11 mouse cellular contexts compared by ENCODE assay signal in genomic region chr11:75458628-75459041, GRCm38 (mm10). TPM values are rescaled to one million over a fixed set of nuclear protein-coding genes. Genes with fewer than 3 reads are reported as not detected.
DNase-seq lines count a peak whose midpoint lies in the region; ATAC-seq and TF ChIP-seq lines count a peak whose summit lies in the region.
"Had no signal": no experiment of that assay in that cellular context is flagged by ENCODE, and none has a peak within 500 bp of the region (broad histone marks: within the 10 kb centered on the region; RNA-seq: fewer than 3 reads in every experiment).

No protein-coding gene starts in this region.

- peaks cover 30% of the 10 kb centered on the region for H3K4me1 ChIP-seq in heart, embryonic 11.5 days (ENCODE audit: control insufficient read depth, insufficient read depth, low read length)
- H3K4me1 ChIP-seq in cortical plate, adult 2 months (ENCODE audit: control insufficient read depth, insufficient read depth, low read length) = peaks cover 8% of the 10 kb centered on the region
- peaks cover 82% of the 10 kb centered on the region for H3K4me1 ChIP-seq in liver, embryonic 13.5 days (replicated peaks)
- 0 out of 2 replicates have a peak, but pooled peaks cover 4% of the 10 kb centered on the region for H3K4me1 ChIP-seq in intestine, postnatal 0 days (replicated peaks; ENCODE audit: control insufficient read depth, insufficient read depth, low read length)

- no peak overlapping the region for H3K4me3 ChIP-seq in heart, embryonic 11.5 days (ENCODE audit: low read depth, low read length)
- no peak overlapping the region for H3K4me3 ChIP-seq in C2C12 (ENCODE audit: insufficient read depth, poor library complexity, severe bottlenecking)
- no peak overlapping the region for H3K4me3 ChIP-seq in cortical plate, adult 2 months (ENCODE audit: insufficient read depth, low read length)
- no peak overlapping the region for H3K4me3 ChIP-seq in liver, embryonic 13.5 days (replicated peaks)
- H3K4me3 ChIP-seq in intestine, postnatal 0 days (ENCODE audit: low read depth, low read length) = no peak overlapping the region

- 72% methylated on average over 8 of the region's 8 CpGs for WGBS in heart, embryonic 11.5 days (ENCODE audit: insufficient replicate concordance)
- WGBS in liver, embryonic 13.5 days (ENCODE audit: insufficient replicate concordance) = 18% methylated on average over 8 of the region's 8 CpGs
- WGBS in intestine, postnatal 0 days = 80% methylated on average over 8 of the region's 8 CpGs

- H3K27ac ChIP-seq in heart, embryonic 11.5 days (ENCODE audit: low read depth, low read length) = no peak overlapping the region
- H3K27ac ChIP-seq in cortical plate, adult 2 months (ENCODE audit: insufficient read depth, low read length) = peak overlapping the region; percentile 13; the same call in 1 of the 2 replicates
- peak overlapping the region; percentile 99 for H3K27ac ChIP-seq in liver, embryonic 13.5 days
- H3K27ac ChIP-seq in intestine, postnatal 0 days (ENCODE audit: low read depth, low read length) = no peak overlapping the region

- no peak overlapping the region for H3K9ac ChIP-seq in heart, embryonic 11.5 days (ENCODE audit: low read depth, low read length)
- H3K9ac ChIP-seq in liver, embryonic 13.5 days = peak overlapping the region; percentile 69
- no peak overlapping the region for H3K9ac ChIP-seq in intestine, postnatal 0 days (ENCODE audit: low read depth, low read length)

- DNase-seq in heart, adult 8-10 months (ENCODE audit: low spot score) = peak; percentile 76
- no peak for DNase-seq in liver, embryonic 13.5 days
- no peak for DNase-seq in MN1 (ENCODE audit: low spot score)
- no peak for DNase-seq in lung, postnatal 4 days

- no peaks in the 10 kb centered on the region for H3K9me3 ChIP-seq in heart, embryonic 11.5 days (replicated peaks; ENCODE audit: control insufficient read depth, low read length)
- no peaks in the 10 kb centered on the region for H3K9me3 ChIP-seq in liver, embryonic 13.5 days (replicated peaks)
- no peaks in the 10 kb centered on the region for H3K9me3 ChIP-seq in intestine, postnatal 0 days (ENCODE audit: control insufficient read depth)

- peaks cover 15% of the 10 kb centered on the region for H3K79me3 ChIP-seq in C2C12 (ENCODE audit: low read depth)

- H3K79me2 ChIP-seq in C2C12 (ENCODE audit: control insufficient read depth, insufficient read depth) = peaks cover 27% of the 10 kb centered on the region

- H3ac ChIP-seq in C2C12 (ENCODE audit: control insufficient read depth, insufficient read length, low read depth) = peak overlapping the region; percentile 16

- ATAC-seq in heart, embryonic 11.5 days (replicated peaks; ENCODE audit: insufficient number of reproducible peaks, low FRiP score, low TSS enrichment) = no peak
- no peak for ATAC-seq in liver, embryonic 13.5 days (ENCODE audit: low read depth)
- no peak for ATAC-seq in intestine, postnatal 0 days

- H3K27me3 ChIP-seq in heart, embryonic 11.5 days (ENCODE audit: control insufficient read depth, insufficient read depth, low read length) = no peaks in the 10 kb centered on the region
- no peaks in the 10 kb centered on the region for H3K27me3 ChIP-seq in C2C12 (ENCODE audit: control insufficient read depth, insufficient read depth, insufficient read length)
- H3K27me3 ChIP-seq in liver, embryonic 13.5 days = no peaks in the 10 kb centered on the region
- H3K27me3 ChIP-seq in intestine, postnatal 0 days (replicated peaks; ENCODE audit: control insufficient read depth, insufficient read depth, low read length) = no peaks in the 10 kb centered on the region

- TF ChIP-seq POLR2A in cortical plate, adult 2 months (IDR thresholded peaks at IDR 0.05; ENCODE audit: extremely low read depth, insufficient read depth, low read length) = no peak

- H3K36me3 ChIP-seq in heart, embryonic 11.5 days (ENCODE audit: control insufficient read depth, insufficient read depth, low read length) = no peaks in the 10 kb centered on the region
- peaks cover 5% of the 10 kb centered on the region for H3K36me3 ChIP-seq in C2C12 (ENCODE audit: control insufficient read depth, insufficient read depth)
- H3K36me3 ChIP-seq in liver, embryonic 13.5 days = peaks cover 3% of the 10 kb centered on the region
- no peaks in the 10 kb centered on the region for H3K36me3 ChIP-seq in intestine, postnatal 0 days (ENCODE audit: control insufficient read depth, insufficient read depth)

- no peak for TF ChIP-seq CTCF in C2C12 (IDR thresholded peaks at IDR 0.05; ENCODE audit: control insufficient read depth, insufficient read depth, insufficient read length)
- no peak for TF ChIP-seq CTCF in cortical plate, adult 2 months (IDR thresholded peaks at IDR 0.05; ENCODE audit: extremely low read depth, insufficient read depth, low read length)
- no peak for TF ChIP-seq CTCF in intestine, postnatal 0 days (IDR thresholded peaks at IDR 0.05; ENCODE audit: low read depth)

- H3K4me2 ChIP-seq in heart, embryonic 11.5 days = no peak overlapping the region
- H3K4me2 ChIP-seq in liver, embryonic 13.5 days = peak overlapping the region; percentile 25
- H3K4me2 ChIP-seq in intestine, postnatal 0 days (replicated peaks; ENCODE audit: low read depth) = no peak overlapping the region

TF ChIP-seq in C2C12, 6 proteins besides CTCF, POLR2A, EP300 and RAD21:
- TF ChIP-seq FOSL1 (IDR thresholded peaks at IDR 0.05; ENCODE audit: insufficient read depth, low read length, poor library complexity, severe bottlenecking) (peak; percentile 47), MYOG (IDR thresholded peaks at IDR 0.05; ENCODE audit: control insufficient read depth, extremely low read depth, insufficient read length) (no peak), MYOD1 (IDR thresholded peaks at IDR 0.05; ENCODE audit: control insufficient read depth, insufficient read length, low read depth) (peak; percentile 90), MAX (IDR thresholded peaks at IDR 0.05) (peak; percentile 88)

RNA-seq across cellular contexts. Expression of gene Tlcd2, which starts 2.9 kb away (rescaled TPM):
- 1 to 10 TPM; 2.8 to 5.1 (median 4.0) TPM for total RNA-seq in heart, adult 8-10 months (2022)
- 14.4 and 16.1 TPM in 2 replicates for polyA plus RNA-seq in heart, embryonic 11.5 days (2014; fragmentation: Nextera tagmentation; extraction: Ambion mirVana)
- polyA plus RNA-seq in C2C12 (2012; fragmentation: generic; extraction: Trizol) = 1.5 TPM
- polyA plus RNA-seq in cortical plate, adult 2 months (2012; rRNA removed) = 0.89 and 1.3 TPM in 2 replicates
- polyA plus RNA-seq in liver, embryonic 13.5 days (2015; fragmentation: Nextera tagmentation; extraction: Ambion mirVana) = 18.7 and 18.8 TPM in 2 replicates
- 52.7 and 53.9 TPM in 2 replicates for polyA plus RNA-seq in intestine, postnatal 0 days (2015; fragmentation: Nextera tagmentation; extraction: Ambion mirVana)

RNA-seq across cellular contexts. Expression of gene Wdr81, which starts 4.1 kb away (rescaled TPM):
- 10 to 100 TPM in 1 of 4 experiments, 1 to 10 TPM in 3; 7.9 to 10.1 (median 8.8) TPM for total RNA-seq in heart, adult 8-10 months (2022)
- 3.6 and 4.0 TPM in 2 replicates for polyA plus RNA-seq in heart, embryonic 11.5 days (2014; fragmentation: Nextera tagmentation; extraction: Ambion mirVana)
- polyA plus RNA-seq in C2C12 (2012; fragmentation: generic; extraction: Trizol) = 21.6 TPM
- 12.8 and 14.1 TPM in 2 replicates for polyA plus RNA-seq in cortical plate, adult 2 months (2012; rRNA removed)
- polyA plus RNA-seq in liver, embryonic 13.5 days (2015; fragmentation: Nextera tagmentation; extraction: Ambion mirVana) = 18.5 and 21.3 TPM in 2 replicates
- 8.8 and 9.9 TPM in 2 replicates for polyA plus RNA-seq in intestine, postnatal 0 days (2015; fragmentation: Nextera tagmentation; extraction: Ambion mirVana)

RNA-seq across cellular contexts. Expression of gene Serpinf2, which starts 19.2 kb away (rescaled TPM):
- not detected for total RNA-seq in heart, adult 8-10 months (2022)
- 2.4 and 5.4 TPM in 2 replicates for polyA plus RNA-seq in heart, embryonic 11.5 days (2014; fragmentation: Nextera tagmentation; extraction: Ambion mirVana)
- polyA plus RNA-seq in C2C12 (2012; fragmentation: generic; extraction: Trizol) = 0.07 TPM
- polyA plus RNA-seq in cortical plate, adult 2 months (2012; rRNA removed) = 0.15 and 0.26 TPM in 2 replicates
- polyA plus RNA-seq in liver, embryonic 13.5 days (2015; fragmentation: Nextera tagmentation; extraction: Ambion mirVana) = 372 and 430 TPM in 2 replicates
- polyA plus RNA-seq in intestine, postnatal 0 days (2015; fragmentation: Nextera tagmentation; extraction: Ambion mirVana) = 2.7 and 4.0 TPM in 2 replicates
- total RNA-seq: heart, postnatal 14 days; left cerebral cortex, postnatal 25 days had no signal

RNA-seq across cellular contexts. Expression of gene Prpf8, which starts 28.0 kb away (rescaled TPM):
- 10 to 100 TPM; 92.4 to 99.5 (median 94.6) TPM for total RNA-seq in heart, adult 8-10 months (2022)
- 56.1 and 62.1 TPM in 2 replicates for polyA plus RNA-seq in heart, embryonic 11.5 days (2014; fragmentation: Nextera tagmentation; extraction: Ambion mirVana)
- polyA plus RNA-seq in C2C12 (2012; fragmentation: generic; extraction: Trizol) = 104 TPM
- polyA plus RNA-seq in cortical plate, adult 2 months (2012; rRNA removed) = 88.8 and 89.2 TPM in 2 replicates
- polyA plus RNA-seq in liver, embryonic 13.5 days (2015; fragmentation: Nextera tagmentation; extraction: Ambion mirVana) = 28.2 and 31.5 TPM in 2 replicates
- polyA plus RNA-seq in intestine, postnatal 0 days (2015; fragmentation: Nextera tagmentation; extraction: Ambion mirVana) = 15.4 and 15.5 TPM in 2 replicates

RNA-seq across cellular contexts. Expression of gene Serpinf1, which starts 36.1 kb away (rescaled TPM):
- 10 to 100 TPM; 13.2 to 18.3 (median 16.8) TPM for total RNA-seq in heart, adult 8-10 months (2022)
- 50.9 and 55.1 TPM in 2 replicates for polyA plus RNA-seq in heart, embryonic 11.5 days (2014; fragmentation: Nextera tagmentation; extraction: Ambion mirVana)
- polyA plus RNA-seq in C2C12 (2012; fragmentation: generic; extraction: Trizol) = 1,152 TPM
- polyA plus RNA-seq in cortical plate, adult 2 months (2012; rRNA removed) = 13.7 and 15.9 TPM in 2 replicates
- polyA plus RNA-seq in liver, embryonic 13.5 days (2015; fragmentation: Nextera tagmentation; extraction: Ambion mirVana) = 179 and 181 TPM in 2 replicates
- 20.7 and 21.4 TPM in 2 replicates for polyA plus RNA-seq in intestine, postnatal 0 days (2015; fragmentation: Nextera tagmentation; extraction: Ambion mirVana)
- total RNA-seq: monocyte, adult 5-6 weeks had no signal

Comparison
In these comparisons a context has a peak if more than half of its experiments do, and no peak if none do; other contexts are left out.
1. H3K27ac ChIP-seq: peak in cortical plate, adult 2 months (single experiment) and liver, embryonic 13.5 days (single experiment); none in heart, embryonic 11.5 days (single experiment) and intestine, postnatal 0 days (single experiment).
2. RNA of gene Serpinf2, which starts 19.2 kb away (polyA plus RNA-seq): 372 to 430 TPM in liver, embryonic 13.5 days; 2.4 to 5.4 TPM in heart, embryonic 11.5 days, 2.7 to 4.0 TPM in intestine, postnatal 0 days, 0.15 to 0.26 TPM in cortical plate, adult 2 months and 0.07 TPM in C2C12 (single experiment); every median in the first group is over 10 times any median in the second.